Mouse (Mus musculus): Measurements from ENCODE around the gene Nell2.

DNA sequence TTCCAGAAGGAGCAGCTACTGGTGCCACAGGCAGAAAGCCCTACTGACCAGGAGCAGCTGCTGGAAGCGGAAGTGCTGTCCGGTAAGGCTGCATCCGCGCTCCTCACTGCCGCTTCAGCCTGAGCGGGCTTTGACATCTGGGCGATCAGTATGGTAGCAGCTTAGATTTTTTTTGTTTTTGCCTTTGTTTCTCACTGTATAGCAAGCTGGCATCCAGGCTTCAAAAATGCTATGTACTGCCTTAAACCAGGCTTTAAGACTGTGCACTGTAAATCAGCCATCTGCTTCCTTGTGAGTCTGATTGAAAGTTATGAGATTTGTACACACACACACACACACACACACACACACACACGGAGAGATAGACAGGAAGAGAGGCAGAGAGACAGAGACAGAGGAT, 335.4 kb downstream of the Nell2 start:
- TF ChIP-seq CTCF (IDR thresholded peaks at IDR 0.05; ENCODE audit: insufficient read depth, low read length) (no peak), POLR2A (IDR thresholded peaks at IDR 0.05; ENCODE audit: borderline replicate concordance, extremely low read depth, low read depth, low read length) (no peak)
